Mouse (Mus musculus): ENCODE results near the gene Pnrc2. TPM values are rescaled to one million over a fixed set of nuclear protein-coding genes. Genes with fewer than 3 reads are reported as not detected.

Pnrc2 gene
- total RNA-seq, 2 experiments from 2014 or later: 54.0 to 55.9 TPM

DNA sequence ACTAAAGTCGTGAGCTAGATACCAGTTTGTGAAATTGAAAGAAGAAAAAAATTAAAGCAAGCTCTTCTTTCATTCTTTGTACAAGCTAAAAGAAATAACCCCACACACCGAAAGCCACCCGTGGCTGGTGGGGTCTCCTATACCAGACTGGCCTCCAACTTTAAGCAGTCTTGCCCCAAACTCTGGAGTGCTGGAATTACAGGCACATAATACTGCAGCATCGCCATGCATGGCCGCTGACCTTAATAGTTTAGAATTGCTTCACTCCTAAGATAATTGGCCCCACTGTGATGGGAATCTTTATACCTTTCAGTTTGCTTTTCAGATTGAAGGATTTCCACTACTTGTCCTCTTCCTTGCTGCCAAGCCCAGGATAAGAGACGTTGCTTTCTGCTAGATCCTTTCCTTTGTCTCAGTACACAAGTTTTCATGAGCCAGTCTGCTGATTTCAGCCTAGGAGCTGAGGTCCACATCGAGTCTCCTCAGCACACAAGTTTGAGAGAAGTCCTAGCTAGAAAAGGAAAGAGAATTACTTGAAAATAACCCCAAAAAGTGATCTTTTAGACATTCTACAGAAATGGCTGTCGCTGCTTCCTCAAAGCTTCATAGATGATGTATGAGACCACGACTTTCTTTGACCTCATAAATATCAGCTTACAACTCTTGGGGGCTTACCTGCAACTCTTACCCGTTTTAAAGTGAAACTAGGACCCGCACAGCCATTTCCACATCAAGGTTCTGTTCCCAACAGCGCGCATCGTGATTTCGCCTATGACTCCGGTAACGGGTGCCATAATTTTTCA, 860 bp downstream of the Pnrc2 start:
- no peak for DNase-seq (ENCODE audit: extremely low spot score in 1 of 2, low spot score in 1 of 2)

DNA sequence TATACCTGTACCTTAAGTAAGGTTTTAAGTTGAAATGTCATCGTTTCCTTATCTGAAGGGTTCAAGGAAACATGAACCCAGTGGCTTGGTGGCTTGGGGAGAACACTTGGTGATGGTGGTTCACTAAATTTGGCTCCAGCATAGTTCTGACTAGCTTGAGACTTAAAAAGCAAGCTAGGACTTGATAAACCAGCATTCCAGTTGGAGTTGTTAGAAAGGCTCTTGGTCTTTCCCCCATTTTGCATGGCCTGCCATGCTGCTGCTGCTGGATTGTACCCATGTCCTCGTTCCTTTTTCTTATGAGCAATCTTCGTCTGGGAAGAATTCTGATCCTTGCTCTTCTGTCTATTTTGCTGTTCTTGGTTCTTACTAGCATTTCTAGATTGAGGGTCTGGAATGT, 1.6 kb downstream of the Pnrc2 start:
- no peak for DNase-seq (ENCODE audit: extremely low spot score in 1 of 2, low spot score in 1 of 2)

DNA sequence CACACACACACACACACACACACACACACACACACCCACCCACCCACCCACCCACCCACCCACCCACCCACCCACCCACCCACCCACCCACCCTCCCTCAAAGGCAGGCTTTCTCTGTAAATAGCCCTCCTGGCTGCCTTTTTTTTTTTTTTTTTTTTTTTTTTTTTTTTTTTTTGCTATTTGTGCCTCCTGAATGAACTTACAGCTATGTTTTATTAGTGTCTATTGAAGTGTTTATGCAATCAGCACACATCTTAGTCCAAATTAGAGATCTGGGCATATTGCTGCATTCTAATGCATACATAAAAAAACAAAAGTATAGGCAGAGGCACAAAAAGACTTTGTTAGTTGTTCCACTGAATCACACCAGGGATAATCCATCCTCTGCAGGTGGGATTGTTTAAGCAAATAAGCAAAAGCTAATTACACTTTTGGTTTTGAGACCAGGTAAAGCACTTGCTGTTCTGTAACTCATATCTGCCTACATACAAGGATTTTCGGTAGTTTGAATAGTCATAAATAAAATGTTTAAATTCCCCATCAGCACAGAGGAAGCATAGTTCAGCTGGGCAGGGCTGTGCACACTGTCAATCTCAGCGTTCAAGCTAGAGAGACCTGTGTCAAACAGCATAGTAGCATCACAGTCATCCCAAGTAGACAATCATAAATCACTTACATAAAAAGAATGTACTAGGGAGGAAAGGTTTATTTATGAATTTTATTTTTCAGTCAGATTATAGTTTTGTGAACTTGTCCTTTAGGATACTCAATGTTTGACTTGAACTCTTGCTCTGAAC, 3.2 kb downstream of the Pnrc2 start:
- DNase-seq (ENCODE audit: extremely low spot score in 1 of 2, low spot score in 1 of 2): no peak

DNA sequence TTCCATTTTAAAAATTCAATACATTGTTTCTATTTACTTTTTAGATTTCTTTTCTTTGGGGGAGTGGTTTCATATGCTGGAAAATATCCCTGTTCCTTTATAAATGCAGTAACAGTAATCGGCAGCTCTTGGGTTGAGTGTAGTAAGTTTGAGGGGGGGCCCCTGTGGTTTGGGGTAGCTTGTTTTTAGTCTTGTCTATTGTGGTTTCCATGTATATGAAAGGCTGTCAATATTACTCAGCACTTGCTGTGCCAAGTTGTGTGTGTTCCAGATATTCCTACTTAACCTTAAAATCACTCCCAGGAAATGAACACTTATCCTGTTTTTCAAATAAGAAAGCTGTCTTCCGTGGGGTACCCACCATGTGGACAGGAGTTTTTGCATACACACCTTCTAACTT, 4.7 kb downstream of the Pnrc2 start:
- DNase-seq (ENCODE audit: extremely low spot score in 1 of 2, low spot score in 1 of 2): no peak

DNA sequence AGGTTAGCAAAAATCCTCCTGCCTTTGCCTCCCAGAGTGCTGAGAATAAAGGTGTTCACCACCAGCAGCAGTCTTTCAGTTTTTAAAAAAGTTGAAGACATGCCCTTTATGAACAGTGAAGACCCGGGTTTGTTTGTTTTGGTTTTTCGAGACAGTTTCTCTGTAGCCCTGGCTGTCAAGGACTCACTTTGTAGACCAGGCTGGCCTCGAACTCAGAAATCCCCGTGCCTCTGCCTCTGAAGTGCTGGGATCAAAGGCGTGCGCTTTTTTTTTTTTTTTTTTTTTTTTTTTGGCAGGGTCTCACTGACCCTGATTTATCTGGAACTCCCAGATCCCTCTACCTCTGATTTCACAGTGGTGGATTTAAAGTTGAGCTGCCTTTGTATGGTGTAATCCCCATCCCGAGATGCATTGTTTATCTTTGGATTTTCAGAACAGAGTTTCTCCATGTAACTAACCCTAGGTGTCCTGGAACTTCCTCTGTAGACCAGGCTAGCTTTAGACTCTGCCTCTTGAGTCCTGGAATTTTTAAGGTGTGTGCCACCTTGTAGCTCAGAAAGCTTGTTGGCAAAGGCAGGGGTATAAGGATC, 16.0 kb downstream of the Pnrc2 start:
- no peak for DNase-seq (ENCODE audit: extremely low spot score in 1 of 2, low spot score in 1 of 2)

DNA sequence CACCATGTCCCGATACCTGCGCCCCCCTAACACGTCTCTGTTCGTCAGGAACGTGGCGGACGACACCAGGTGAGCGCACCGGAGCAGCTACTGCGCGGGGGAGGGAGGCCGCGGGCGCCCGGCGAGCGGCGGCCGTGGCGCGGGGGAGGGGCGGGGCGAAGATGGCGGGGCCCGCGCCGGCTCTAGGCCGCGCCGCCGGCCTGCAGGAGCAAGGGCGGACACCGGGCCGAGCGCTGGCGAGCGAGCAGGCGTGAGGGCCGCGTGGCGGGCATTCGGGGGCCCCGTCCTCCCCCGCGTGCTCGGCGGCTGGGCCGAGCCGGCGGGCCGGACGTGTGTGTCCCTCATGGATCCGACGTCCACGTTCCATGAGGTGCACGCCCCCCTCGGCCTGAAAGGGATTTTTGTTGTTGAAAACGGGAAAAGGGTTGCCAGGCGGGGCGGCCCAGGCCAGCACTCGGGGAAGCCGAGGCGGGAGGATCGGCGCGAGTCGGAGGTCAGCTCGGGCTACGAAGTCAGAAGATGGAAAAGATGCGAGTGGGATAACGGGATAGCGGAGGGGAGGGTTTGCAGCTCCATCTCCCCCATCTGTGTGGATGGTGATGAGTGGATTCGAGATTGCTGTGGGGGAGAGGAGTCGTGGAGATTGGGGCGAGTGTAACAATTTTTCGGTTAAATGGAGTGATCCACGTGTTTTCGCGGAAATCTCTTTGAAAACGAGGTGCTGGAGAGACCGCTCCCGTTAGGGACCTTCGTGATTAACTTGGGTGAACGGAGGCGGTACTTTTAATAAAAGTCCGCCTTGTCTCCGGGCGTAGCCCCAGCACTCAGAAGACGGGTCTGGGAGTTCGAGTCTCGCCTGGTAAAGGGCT, 17.2 kb downstream of the Pnrc2 start:
- DNase-seq (ENCODE audit: extremely low spot score in 1 of 2, low spot score in 1 of 2): peak in 1 of 2 experiments; percentile 38

DNA sequence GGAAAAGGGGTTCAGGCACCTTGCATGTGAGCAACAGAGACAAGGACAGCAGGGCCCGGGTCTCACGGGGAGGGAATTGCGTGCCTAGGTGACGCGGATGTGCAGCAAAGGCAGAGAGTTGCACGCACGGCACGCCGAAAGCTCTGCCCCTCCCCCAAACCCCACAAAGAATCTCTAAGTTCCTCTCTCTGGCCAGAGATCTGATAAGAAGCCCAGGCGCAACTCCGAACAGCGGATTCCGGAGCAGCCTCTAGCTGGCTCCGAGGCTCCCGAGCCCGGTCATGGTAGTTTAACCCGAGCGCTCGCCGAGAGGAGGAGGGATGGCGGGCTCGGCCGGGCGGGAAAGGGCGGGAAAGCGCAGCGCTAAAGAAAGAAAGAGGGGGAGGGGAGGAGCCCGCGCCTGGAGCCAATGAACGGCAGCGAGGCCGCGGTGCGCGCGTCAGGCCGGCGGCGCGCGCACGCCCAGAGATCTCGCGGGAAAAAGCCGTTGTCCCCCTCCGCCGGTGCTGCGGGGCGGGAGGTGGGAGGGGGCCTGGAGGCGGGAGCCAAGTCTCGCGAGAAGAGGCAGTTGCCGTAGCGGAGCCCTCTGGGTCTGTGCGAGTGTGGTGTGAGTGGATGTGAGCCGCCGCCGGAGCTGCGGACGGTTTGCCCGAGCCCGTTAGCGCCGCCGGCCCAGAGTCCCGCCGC, 18.0 kb downstream of the Pnrc2 start, which contains the start of gene Srsf10:
Gene Srsf10 (plus strand): TSS at position 212 of the 687 bp plus-strand sequence.
- peak; percentile 80 to 90 for DNase-seq (ENCODE audit: extremely low spot score in 1 of 2, low spot score in 1 of 2)

DNA sequence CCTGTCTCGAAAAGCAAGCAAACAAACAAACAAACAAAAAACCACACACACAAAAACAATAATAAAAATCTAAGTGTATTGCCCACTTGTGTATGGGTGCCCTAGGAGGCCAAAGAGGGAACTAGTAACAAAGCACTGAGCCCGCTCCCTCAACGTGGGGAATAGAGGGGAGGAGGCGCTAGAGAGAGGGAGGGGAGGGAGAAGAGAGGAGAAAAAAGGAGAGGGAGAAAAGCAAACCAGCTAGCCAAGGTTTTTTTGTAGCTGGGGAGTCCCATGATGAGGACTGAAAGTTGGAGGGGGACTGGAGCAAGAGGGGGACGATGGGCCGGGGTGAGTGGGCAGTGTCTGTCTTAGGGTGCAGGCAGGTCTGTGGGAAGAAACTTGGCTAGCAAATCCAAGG, 18.6 kb downstream of the Pnrc2 start:
- no peak for DNase-seq (ENCODE audit: extremely low spot score in 1 of 2, low spot score in 1 of 2)

DNA sequence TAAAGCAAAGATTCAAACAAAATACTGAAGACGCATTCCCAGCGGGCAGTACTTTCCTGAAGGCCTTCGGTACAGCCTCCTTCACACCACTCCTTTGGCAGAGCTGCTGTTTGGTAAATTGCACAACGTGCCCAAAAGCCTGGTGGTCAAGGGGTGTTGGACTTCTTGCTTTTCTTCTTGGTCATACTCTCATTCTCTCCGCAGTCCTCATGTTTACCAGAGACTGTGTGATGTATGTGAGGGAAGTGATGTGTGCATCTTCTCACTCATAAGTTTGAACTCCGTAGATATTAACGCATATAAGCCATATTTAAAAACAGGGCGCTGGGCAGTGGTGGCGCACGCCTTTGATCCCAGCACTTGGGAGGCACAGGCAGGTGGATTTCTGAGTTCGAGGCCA, 19.0 kb downstream of the Pnrc2 start:
- DNase-seq (ENCODE audit: extremely low spot score in 1 of 2, low spot score in 1 of 2): no peak

DNA sequence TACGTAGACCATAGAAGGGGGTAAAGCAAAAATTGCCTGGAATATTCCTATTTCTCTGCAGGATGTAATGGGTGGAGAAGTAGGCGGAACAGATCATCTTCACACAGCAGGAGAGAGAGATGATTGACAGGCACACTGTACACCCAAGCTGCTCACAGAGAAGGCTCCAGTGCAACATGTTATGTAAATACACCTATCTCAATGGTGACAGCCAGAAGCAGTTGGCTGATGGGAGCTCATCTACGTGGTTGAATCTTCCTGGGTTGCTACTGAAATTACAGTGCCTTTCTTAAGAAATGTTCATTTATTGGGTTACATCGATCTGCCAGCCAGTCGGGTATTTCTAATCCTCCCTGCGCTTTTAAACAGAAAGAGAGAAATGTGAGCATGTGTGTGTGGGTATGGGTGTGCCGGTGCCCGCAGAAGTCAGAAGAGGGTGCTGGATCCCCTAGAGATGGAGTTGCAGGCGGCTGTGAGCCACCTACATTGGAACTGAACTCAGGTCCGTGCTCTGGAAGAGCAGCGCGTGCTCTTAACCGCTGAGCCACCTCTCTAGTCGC, 19.6 kb downstream of the Pnrc2 start:
- no peak for DNase-seq (ENCODE audit: extremely low spot score in 1 of 2, low spot score in 1 of 2)

DNA sequence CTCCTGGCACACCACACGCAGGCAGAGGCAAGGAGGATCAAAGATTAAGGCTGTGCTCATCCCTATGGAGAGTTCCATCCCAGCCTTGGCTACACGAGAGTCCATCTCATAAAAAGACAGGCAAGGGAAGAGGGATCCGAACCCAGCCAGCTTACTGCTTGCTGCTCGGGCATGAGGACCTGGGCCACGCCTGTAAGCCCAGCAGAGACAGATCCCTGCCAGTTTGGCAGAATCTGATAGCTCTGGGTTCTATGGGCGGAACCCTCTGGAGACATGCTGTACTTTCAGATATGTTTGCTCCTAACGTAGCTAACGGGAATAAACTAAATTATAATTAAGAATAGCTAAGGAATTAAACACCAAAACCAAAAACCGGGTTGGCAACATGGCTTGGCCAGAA, 21.7 kb downstream of the Pnrc2 start:
- DNase-seq (ENCODE audit: extremely low spot score in 1 of 2, low spot score in 1 of 2): no peak

DNA sequence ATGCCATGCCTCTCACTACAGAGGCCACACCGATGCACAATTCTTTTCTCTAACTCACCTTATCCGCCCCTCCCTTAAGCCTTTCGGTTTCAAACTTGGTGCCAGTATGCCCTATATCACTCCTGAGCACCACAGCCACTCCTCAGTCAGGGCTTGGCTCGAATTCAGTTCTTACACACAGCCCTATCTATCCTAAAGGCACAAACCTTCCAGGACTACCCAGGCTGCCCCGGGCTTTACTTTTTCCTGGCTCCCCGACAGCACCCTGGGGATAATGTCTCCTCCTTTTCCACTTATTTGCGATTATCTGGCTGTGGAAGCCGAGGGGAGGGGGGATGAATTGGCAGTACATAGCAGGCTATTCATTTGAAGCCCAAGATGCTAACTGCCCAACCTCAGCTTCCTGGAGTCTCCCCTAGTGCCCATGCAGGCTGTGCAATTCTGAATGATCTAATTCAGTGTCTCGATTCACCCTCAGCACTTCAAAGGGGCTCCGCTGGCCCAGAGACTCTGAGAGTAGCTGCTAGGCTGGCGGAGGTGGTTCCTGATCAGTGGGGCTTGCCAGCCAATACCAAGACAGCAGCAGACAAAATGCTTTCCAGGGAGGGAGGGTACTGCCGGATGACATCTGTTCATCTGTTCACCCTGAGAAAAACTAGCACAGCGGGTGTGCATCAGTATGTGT, 23.1 kb downstream of the Pnrc2 start:
- peak in 1 of 2 experiments; percentile 40 for DNase-seq (ENCODE audit: extremely low spot score in 1 of 2, low spot score in 1 of 2)

DNA sequence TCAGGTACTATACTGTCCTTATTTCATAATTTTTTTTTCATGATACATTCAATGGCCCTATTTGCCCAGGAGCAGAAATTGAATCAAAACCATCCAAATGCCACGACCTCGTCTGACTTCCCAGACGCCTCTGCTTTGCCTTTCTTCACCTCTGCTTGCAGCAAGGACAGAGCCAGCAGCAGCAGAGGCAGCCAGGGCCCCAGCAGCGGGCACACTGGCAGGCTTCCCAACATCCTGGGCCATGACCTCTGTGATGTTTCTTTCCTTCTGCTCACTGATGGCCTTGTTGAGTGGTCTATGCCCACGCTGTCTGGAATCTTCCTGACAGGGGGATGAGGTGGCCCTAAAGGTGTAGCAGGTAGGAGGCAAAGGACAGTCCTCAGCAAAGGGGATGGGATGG, 26.1 kb downstream of the Pnrc2 start:
- DNase-seq (ENCODE audit: extremely low spot score in 1 of 2, low spot score in 1 of 2): no peak

DNA sequence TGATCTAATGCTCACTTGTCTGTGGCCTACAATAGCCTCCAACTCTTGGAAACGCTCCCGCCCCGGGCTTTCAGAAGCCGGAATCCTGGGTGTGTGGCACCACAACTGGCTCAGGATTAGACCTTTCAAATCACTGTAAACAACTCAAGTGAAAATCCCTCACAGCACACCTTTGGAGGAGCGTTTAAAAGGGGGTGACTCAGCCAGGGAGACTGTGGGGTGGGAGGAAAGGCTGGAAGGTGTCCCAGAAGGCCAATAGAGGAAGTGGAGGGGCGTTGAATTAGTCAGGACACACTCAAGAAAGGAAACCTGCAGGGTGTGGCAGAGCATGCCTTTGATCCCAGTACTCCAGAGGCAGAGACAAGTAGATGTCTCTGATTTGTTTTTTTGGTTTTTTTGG, 29.2 kb downstream of the Pnrc2 start:
- no peak for DNase-seq (ENCODE audit: extremely low spot score in 1 of 2, low spot score in 1 of 2)

DNA sequence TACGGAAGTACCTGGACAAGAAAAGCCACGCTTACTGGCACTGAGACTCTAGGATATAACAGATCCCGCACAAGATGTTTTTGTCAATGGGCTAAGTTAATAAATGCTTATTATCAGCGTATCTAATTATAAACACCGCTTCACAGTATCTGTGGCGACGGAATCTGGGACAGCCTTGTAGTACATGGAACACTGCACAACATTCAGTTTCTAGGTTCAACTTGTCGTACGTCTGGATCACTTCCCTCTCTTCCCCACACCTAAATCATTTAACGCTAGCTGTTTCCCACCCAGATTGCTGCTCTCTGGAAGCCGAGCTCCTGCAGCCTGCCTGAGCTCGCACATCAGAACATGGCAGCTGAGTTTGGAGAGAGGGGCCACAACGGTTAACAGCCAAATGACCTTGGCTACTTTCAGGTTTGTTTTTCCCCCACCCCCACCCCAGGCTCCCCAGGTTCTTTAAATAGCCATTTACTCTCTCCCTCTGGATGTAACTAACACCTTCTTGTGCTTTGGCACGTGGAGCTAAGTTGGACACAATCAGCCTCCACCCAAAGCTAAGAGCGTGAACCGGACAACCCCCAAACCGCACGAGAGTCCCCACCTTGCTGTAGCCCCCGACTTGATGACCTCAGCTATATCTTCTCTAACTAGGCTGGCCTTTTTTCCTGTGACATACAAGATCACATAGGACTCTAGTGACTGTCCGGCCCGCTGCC, 34.2 kb downstream of the Pnrc2 start:
- no peak for DNase-seq (ENCODE audit: extremely low spot score in 1 of 2, low spot score in 1 of 2)

DNA sequence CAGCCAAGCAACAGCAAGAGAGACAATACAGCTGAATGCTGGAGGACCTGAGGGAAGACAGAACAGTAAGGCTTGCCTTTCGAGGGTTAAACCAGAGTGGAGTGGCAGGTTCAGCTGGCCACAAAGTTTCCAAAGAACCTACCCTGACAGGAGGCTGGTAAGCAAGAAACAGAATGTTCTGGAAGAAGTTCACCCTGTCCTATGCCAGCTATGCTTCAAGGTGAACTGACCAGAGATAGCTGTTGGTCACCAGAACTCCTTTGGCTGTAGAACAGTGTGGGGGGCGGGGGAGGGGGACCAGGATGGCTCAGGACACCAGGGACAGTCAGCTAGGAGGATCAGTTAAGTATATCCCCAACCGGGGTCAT, 34.7 kb downstream of the Pnrc2 start:
- no peak for DNase-seq (ENCODE audit: extremely low spot score in 1 of 2, low spot score in 1 of 2)

DNA sequence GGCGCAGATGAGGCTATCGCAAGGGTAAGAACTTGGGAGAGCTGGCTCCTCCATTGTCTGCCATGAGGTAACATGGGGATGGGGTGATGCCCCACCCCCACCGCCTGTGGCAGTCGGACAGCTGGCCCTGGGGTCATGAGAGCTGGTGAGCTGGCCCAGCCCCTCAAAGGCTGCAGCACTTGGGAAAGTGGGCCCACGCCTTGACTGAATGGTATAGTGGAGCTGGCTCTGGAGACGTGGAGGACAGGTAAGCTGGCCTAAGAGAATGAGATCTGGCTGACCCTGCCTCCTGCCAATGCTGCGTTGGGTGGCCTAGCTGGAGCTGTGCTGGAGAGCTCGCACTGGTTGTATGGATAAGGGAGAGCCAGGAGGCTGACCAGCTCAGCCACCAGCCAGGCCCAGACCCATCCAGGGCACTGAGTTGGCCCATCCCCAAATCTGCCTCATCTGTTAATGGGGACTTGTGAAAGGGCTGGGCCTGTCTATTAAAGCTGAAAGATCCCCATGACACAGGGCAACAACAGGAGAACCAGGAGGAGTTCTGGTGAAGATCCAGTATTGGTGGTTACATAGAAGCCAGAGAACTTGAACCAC, 39.4 kb downstream of the Pnrc2 start:
- DNase-seq (ENCODE audit: extremely low spot score in 1 of 2, low spot score in 1 of 2): no peak
